Mouse (Mus musculus) myocyte (in vitro differentiated cells): Measurements from ENCODE around the gene Cela3b.

ENCODE experiments used
- CEBPB ChIP-seq: IDR thresholded peaks from 2 replicates; pipeline ENCODE4 v1.6.1; 2011; ENCODE audit warnings: mild to moderate bottlenecking, moderate library complexity; ENCODE audit not compliant: poor library complexity, insufficient read depth, severe bottlenecking
- E2F4 ChIP-seq: IDR thresholded peaks from one replicate; pipeline ENCODE4 v1.6.1; 2011; ENCODE audit warnings: mild to moderate bottlenecking, control low read depth, moderate library complexity; ENCODE audit not compliant: insufficient read depth
- MAX ChIP-seq: IDR thresholded peaks from one replicate; pipeline ENCODE4 v1.6.1; 2011; ENCODE audit warnings: low read depth, mild to moderate bottlenecking, control low read depth
- MYOG ChIP-seq, 3 experiments: IDR thresholded peaks; one replicate each; pipeline ENCODE4 v1.6.1; 2011; ENCODE audit warnings: control low read depth in 2 of 3, low read depth in 2 of 3, mild to moderate bottlenecking in 2 of 3; ENCODE audit not compliant: insufficient read length in 2 of 3, control insufficient read depth in 1 of 3, insufficient read depth in 1 of 3
- POLR2A ChIP-seq: IDR thresholded peaks from one replicate; pipeline ENCODE4 v1.6.1; 2011; ENCODE audit warnings: low read depth, mild to moderate bottlenecking, control low read depth, moderate library complexity; ENCODE audit not compliant: insufficient read length
- SRF ChIP-seq: IDR thresholded peaks from one replicate; pipeline ENCODE4 v1.6.1; 2011; ENCODE audit warnings: low read depth; ENCODE audit not compliant: control insufficient read depth, insufficient read length
- TCF12 ChIP-seq: IDR thresholded peaks from one replicate; pipeline ENCODE4 v1.6.1; 2011; ENCODE audit warnings: mild to moderate bottlenecking, control low read depth; ENCODE audit not compliant: poor library complexity, insufficient read depth, severe bottlenecking
- TCF3 ChIP-seq: IDR thresholded peaks from one replicate; pipeline ENCODE4 v1.6.1; 2011; ENCODE audit warnings: low read depth, control low read depth; ENCODE audit not compliant: insufficient read length
- USF1 ChIP-seq: IDR thresholded peaks from one replicate; pipeline ENCODE4 v1.6.1; 2011; ENCODE audit warnings: low read depth, mild to moderate bottlenecking, control low read depth, moderate library complexity

GRCm38 (mm10) chr4:137387482-137388058 is 42.8 kb downstream of the Cela3b start:
- no peak for TF ChIP-seq USF1
- no peak for TF ChIP-seq TCF3
- TF ChIP-seq SRF = no peak
- no peak for TF ChIP-seq POLR2A
- no peak for TF ChIP-seq CEBPB
- TF ChIP-seq TCF12 = no peak
- no peak for TF ChIP-seq MAX
- TF ChIP-seq E2F4 = no peak
- TF ChIP-seq MYOG (IDR thresholded peaks at IDR 0.05; ENCODE audit: control insufficient read depth in 1 of 3, insufficient read depth in 1 of 3, insufficient read length in 2 of 3, low read depth in 2 of 3) = no peak
